Mouse (Mus musculus): ENCODE results near the gene Mroh9.

The Mroh9 gene

DNA sequence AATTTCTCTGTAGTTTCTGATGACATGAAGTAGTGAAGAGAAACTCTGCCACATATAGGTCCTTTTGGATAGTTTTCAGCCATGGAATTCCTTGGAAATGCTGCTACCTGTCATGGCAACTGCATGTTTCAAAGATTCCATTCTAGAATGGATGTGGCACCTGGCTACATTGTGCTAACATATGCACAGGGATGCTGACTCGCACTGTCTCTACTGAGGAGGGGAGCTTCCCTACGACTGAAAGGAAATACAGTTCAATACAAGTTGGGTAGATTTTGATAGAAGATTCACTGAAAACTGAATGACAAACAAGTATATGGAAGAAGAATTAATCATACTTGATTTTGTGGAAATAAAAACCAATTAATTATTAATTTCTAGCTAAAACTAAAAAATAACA lies at the start of gene Mroh9:
Gene Mroh9, minus strand, starts transcription at position 101 of the 400 bp plus-strand sequence.
- Histone ChIP-seq H3K9me3 (ENCODE audit: low read length) (no peaks in the 10 kb centered on the region), H3K27me3 (ENCODE audit: insufficient read depth, low read length) (no peaks in the 10 kb centered on the region), H3K4me1 (replicated peaks; ENCODE audit: low read depth, low read length) (no peaks in the 10 kb centered on the region), H3K4me3 (replicated peaks; ENCODE audit: low read length) (no peak within 1 kb of the TSS), H3K36me3 (ENCODE audit: insufficient read depth, low read length) (no peaks in the 10 kb centered on the region)
- TF ChIP-seq NANOG (IDR thresholded peaks at IDR 0.05; ENCODE audit: borderline replicate concordance, low read length), result no peak
- TF ChIP-seq CTCF (conservative IDR thresholded peaks at IDR 0.05; ENCODE audit: low read length), result no peak
- TF ChIP-seq POU5F1 (IDR thresholded peaks at IDR 0.05; ENCODE audit: borderline replicate concordance, low read length), result no peak

DNA sequence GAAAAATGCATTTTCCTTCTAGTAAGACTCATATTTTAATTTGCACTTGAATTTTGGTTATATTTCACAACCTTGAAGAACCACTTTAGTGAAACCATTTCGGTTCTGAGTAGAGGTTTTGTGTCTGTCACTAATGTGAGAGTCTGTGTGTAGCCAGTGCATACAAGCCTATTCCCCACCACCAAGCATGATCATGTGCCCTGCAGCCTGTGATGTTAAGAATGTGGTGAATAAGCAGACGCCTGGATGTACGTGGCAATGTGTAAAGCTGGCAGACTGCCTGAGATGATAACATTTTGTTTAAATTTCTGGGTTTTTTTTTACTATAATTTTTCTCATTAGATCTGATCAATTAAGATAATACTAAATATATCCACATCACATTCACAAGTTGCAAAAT lies 44.5 kb upstream of the Mroh9 start:
- no peak overlapping the region for H3K4me3 ChIP-seq (replicated peaks; ENCODE audit: low read length)
- no peak for TF ChIP-seq POU5F1 (IDR thresholded peaks at IDR 0.05; ENCODE audit: borderline replicate concordance, low read length)
- no peaks in the 10 kb centered on the region for H3K36me3 ChIP-seq (ENCODE audit: insufficient read depth, low read length)

GRCm38 (mm10) chr1:163129129-163129900 lies 43.8 kb upstream of the Mroh9 start:
- Histone ChIP-seq H3K9me3 (ENCODE audit: low read length) (no peaks in the 10 kb centered on the region), H3K4me1 (replicated peaks; ENCODE audit: low read depth, low read length) (no peaks in the 10 kb centered on the region), H3K4me3 (replicated peaks; ENCODE audit: low read length) (no peak overlapping the region), H3K36me3 (ENCODE audit: insufficient read depth, low read length) (no peaks in the 10 kb centered on the region), H3K27me3 (ENCODE audit: insufficient read depth, low read length) (no peaks in the 10 kb centered on the region)
- TF ChIP-seq CTCF (conservative IDR thresholded peaks at IDR 0.05; ENCODE audit: low read length) (no peak), POU5F1 (IDR thresholded peaks at IDR 0.05; ENCODE audit: borderline replicate concordance, low read length) (no peak), NANOG (IDR thresholded peaks at IDR 0.05; ENCODE audit: borderline replicate concordance, low read length) (no peak)

More for the DNA sequence above, 44.5 kb upstream of the Mroh9 start:
- Histone ChIP-seq H3K4me1 (replicated peaks; ENCODE audit: low read depth, low read length) (no peaks in the 10 kb centered on the region), H3K27me3 (ENCODE audit: insufficient read depth, low read length) (no peaks in the 10 kb centered on the region), H3K9me3 (ENCODE audit: low read length) (no peaks in the 10 kb centered on the region)

GRCm38 (mm10) chr1:163126175-163126881 lies 40.9 kb upstream of the Mroh9 start:
- Histone ChIP-seq H3K27me3 (ENCODE audit: insufficient read depth, low read length) (no peaks in the 10 kb centered on the region), H3K36me3 (ENCODE audit: insufficient read depth, low read length) (no peaks in the 10 kb centered on the region), H3K4me3 (replicated peaks; ENCODE audit: low read length) (no peak overlapping the region), H3K4me1 (replicated peaks; ENCODE audit: low read depth, low read length) (no peaks in the 10 kb centered on the region), H3K9me3 (ENCODE audit: low read length) (no peaks in the 10 kb centered on the region)
- TF ChIP-seq CTCF (conservative IDR thresholded peaks at IDR 0.05; ENCODE audit: low read length), result no peak

DNA sequence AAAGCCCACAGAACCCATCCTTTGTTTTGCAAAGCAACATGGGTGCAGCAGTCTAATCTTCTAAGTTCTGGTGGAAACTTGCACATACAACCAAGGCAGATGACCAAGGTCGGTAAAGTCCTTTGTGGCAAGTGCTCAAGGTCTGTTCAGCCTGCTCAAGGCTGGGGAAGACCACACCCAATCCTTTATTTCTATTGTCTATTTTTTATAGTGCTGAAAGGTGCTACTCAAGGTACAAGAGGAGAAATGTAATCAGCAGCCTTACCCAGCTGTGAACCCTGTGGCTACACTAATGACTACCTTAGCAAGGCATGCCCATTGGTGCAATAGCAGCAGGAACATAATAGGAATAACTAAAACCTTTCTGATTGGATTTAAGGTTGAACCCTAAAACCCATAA lies 36.9 kb upstream of the Mroh9 start:
- Histone ChIP-seq H3K9me3 (ENCODE audit: low read length) (no peaks in the 10 kb centered on the region), H3K4me3 (replicated peaks; ENCODE audit: low read length) (no peak overlapping the region), H3K36me3 (ENCODE audit: insufficient read depth, low read length) (no peaks in the 10 kb centered on the region), H3K27me3 (ENCODE audit: insufficient read depth, low read length) (no peaks in the 10 kb centered on the region), H3K4me1 (replicated peaks; ENCODE audit: low read depth, low read length) (no peaks in the 10 kb centered on the region)
- no peak for TF ChIP-seq POU5F1 (IDR thresholded peaks at IDR 0.05; ENCODE audit: borderline replicate concordance, low read length)
- no peak for TF ChIP-seq CTCF (conservative IDR thresholded peaks at IDR 0.05; ENCODE audit: low read length)
- TF ChIP-seq NANOG (IDR thresholded peaks at IDR 0.05; ENCODE audit: borderline replicate concordance, low read length), result peak; percentile 87

DNA sequence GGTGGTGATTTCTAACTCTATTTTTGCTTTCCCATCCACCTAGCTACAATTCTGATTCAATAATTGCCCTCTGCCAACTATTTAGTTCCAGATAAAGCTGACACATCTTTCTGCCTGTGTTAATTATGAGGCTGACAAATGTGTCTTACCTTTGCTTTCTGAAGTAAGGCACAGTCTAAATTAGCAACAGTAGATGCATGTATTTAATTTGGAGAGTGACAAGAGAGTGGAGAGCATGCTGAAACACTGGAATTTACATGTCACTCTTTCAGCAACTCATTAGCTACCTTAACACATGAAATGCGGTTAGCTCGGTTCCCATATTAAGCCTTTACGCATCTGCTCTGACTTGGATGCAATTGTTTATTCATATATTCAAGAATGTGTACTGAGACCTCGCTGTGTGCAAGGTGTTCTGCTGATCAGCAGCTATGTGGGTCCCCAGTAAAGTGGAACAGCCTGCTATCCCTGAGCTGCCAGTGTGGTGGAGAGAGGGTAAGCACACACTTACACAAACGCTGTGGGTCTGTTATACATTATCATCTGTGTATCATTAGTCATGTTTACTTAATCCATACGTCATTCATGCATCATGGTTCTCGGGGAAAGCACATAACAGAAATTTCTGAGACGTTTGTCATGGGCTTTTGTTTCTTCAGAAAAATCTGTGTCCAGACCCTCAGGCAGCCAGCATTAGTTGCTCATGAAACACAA lies 28.1 kb upstream of the Mroh9 start:
- TF ChIP-seq CTCF (conservative IDR thresholded peaks at IDR 0.05; ENCODE audit: low read length) (no peak), NANOG (IDR thresholded peaks at IDR 0.05; ENCODE audit: borderline replicate concordance, low read length) (no peak)
- no peaks in the 10 kb centered on the region for H3K4me1 ChIP-seq (replicated peaks; ENCODE audit: low read depth, low read length)

DNA sequence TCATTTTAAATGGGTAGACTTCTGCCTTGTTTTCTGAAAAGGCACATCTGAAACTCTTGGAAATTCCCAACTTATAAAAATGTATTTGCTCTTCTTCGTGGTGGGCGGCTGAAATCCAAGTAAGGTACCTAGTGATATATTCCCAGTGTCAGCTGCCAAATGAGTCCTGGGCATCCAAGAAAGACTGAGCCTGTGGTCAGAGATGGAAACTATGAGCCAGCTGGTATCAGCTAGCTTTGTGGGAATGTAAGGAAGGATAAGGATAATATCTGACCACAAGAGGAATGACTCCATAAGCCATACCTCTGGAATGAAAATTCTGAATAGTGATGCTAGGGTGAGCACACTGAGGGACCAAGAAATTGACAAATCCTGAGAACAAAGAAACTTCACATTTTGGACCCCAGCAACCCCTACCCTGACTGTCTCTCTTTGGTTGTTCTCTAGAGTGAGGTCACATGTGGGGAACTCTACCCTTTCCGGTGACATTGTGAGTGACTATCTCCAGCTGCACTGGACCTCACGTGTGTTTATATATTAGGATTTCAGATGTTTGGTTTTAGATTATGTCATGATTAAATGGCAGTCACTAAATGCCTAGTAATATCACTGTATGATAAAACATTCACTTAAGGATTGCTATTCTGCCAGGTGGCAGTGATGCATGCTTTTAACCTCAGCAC lies 27.2 kb upstream of the Mroh9 start:
- TF ChIP-seq CTCF (conservative IDR thresholded peaks at IDR 0.05; ENCODE audit: low read length) (no peak), POU5F1 (IDR thresholded peaks at IDR 0.05; ENCODE audit: borderline replicate concordance, low read length) (no peak), NANOG (IDR thresholded peaks at IDR 0.05; ENCODE audit: borderline replicate concordance, low read length) (no peak)
- no peaks in the 10 kb centered on the region for H3K27me3 ChIP-seq (ENCODE audit: insufficient read depth, low read length)
- H3K36me3 ChIP-seq (ENCODE audit: insufficient read depth, low read length), result no peaks in the 10 kb centered on the region
- H3K4me3 ChIP-seq (replicated peaks; ENCODE audit: low read length), result no peak overlapping the region
- no peaks in the 10 kb centered on the region for H3K9me3 ChIP-seq (ENCODE audit: low read length)
- H3K4me1 ChIP-seq (replicated peaks; ENCODE audit: low read depth, low read length), result no peaks in the 10 kb centered on the region

More for the DNA sequence above, 28.1 kb upstream of the Mroh9 start:
- no peaks in the 10 kb centered on the region for H3K36me3 ChIP-seq (ENCODE audit: insufficient read depth, low read length)
- H3K9me3 ChIP-seq (ENCODE audit: low read length), result no peaks in the 10 kb centered on the region
- no peaks in the 10 kb centered on the region for H3K27me3 ChIP-seq (ENCODE audit: insufficient read depth, low read length)
- no peak overlapping the region for H3K4me3 ChIP-seq (replicated peaks; ENCODE audit: low read length)

- TF ChIP-seq POU5F1 (IDR thresholded peaks at IDR 0.05; ENCODE audit: borderline replicate concordance, low read length) (no peak), CTCF (conservative IDR thresholded peaks at IDR 0.05; ENCODE audit: low read length) (no peak), NANOG (IDR thresholded peaks at IDR 0.05; ENCODE audit: borderline replicate concordance, low read length) (no peak; the same call in 1 of the 2 replicates)
- no peak overlapping the region for H3K4me3 ChIP-seq (replicated peaks; ENCODE audit: low read length)
- H3K36me3 ChIP-seq (ENCODE audit: insufficient read depth, low read length), result no peaks in the 10 kb centered on the region
- no peaks in the 10 kb centered on the region for H3K27me3 ChIP-seq (ENCODE audit: insufficient read depth, low read length)
- H3K9me3 ChIP-seq (ENCODE audit: low read length), result no peaks in the 10 kb centered on the region
- no peaks in the 10 kb centered on the region for H3K4me1 ChIP-seq (replicated peaks; ENCODE audit: low read depth, low read length)
Measured at GRCm38 (mm10) chr1:163104960-163105359, 19.5 kb upstream of the Mroh9 start.
